Mouse (Mus musculus) embryonic fibroblast, embryonic 13.5 days (primary cell): ENCODE results near the gene Wfdc18. TPM values are rescaled to one million over a fixed set of nuclear protein-coding genes. Genes with fewer than 3 reads are reported as not detected.

Experiments
- H3K27ac ChIP-seq: 2 replicates; pipeline ENCODE4 v1.5.1; 2012; ENCODE audit warnings: low read length, control low read depth, inconsistent platforms; ENCODE audit not compliant: insufficient read depth
- H3K4me1 ChIP-seq: 2 replicates; pipeline ENCODE4 v1.6.1; 2011; ENCODE audit warnings: low read length; ENCODE audit not compliant: control insufficient read depth, insufficient read depth
- H3K4me3 ChIP-seq: 2 replicates; pipeline ENCODE4 v1.5.1; 2011; ENCODE audit warnings: mild to moderate bottlenecking, control low read depth, low read length; ENCODE audit not compliant: insufficient read depth
- CTCF ChIP-seq: IDR thresholded peaks from 2 replicates; pipeline ENCODE4 v1.5.1; 2011; ENCODE audit warnings: mild to moderate bottlenecking, control low read depth, low read length, moderate library complexity, borderline replicate concordance; ENCODE audit not compliant: insufficient read depth
- POLR2A ChIP-seq: IDR thresholded peaks from 2 replicates; pipeline ENCODE4 v1.6.1; 2011; ENCODE audit warnings: low read depth, mild to moderate bottlenecking, control low read depth, low read length, moderate library complexity
- polyA plus RNA-seq: library from polyadenylated mRNA; stranded (reverse); fragments of >200 nt; gene quantifications from 2 replicates; pipeline ENCODE4 v1.2.4, GENCODE M21; 2011; ENCODE audit warnings: low read depth; ENCODE audit not compliant: missing spikeins, insufficient read length

Wfdc18 gene
- polyA plus RNA-seq, 1 experiment = not detected

DNA sequence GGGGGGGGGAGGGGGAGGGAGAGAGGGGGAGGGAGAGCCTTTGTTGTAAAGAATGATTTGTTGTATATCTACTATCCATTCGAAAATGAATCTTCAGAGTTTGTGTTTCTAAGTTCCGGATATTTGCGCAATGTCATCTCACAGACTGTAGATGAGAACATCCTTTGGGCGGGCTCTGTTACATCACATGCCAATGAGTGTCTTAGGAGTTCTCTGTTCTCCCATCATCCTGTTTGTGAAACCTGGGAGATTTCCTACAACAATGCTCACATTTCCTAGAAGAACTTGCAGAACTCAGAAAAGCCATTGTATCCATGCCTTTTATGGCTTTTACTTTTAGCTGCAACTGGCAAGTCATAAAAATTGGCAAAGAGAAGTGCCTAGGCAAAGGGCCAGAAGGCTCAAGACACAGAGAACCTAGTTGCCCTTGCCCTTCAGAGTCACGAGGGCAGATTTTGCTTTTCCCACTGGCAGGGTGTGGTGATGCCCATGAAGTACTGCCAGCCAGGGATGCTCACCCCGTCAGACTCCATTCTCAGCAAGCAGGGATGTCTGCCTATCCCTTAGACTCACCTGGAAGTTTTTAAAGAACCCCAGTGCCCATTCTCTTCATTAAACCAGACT lies 8.3 kb downstream of the Wfdc18 start:
- Histone ChIP-seq H3K4me3 (no peak overlapping the region), H3K27ac (no peak overlapping the region), H3K4me1 (no peaks in the 10 kb centered on the region)
- TF ChIP-seq CTCF (no peak), POLR2A (no peak)

DNA sequence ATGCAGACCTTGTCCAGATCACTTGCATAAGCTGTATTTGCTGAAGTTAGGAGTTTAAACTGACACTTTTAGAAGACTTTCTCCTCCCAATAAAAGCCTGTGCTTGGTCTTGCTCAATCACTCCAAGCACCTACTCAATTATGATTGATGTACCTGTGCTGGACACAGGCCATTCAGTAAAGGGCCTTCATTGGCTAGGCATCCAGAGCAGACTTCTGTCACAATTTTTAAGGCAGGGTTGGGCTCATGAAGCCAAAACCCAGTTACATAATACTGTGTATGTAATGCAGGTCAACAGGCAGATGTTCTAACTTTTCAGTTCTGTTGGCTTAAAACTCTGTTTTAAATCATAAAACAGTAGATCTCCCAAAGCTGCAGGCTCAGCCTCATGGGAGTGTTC lies 12.0 kb downstream of the Wfdc18 start:
- TF ChIP-seq POLR2A = no peak
- no peak for TF ChIP-seq CTCF
- no peak overlapping the region for H3K4me3 ChIP-seq
- no peak overlapping the region for H3K27ac ChIP-seq
- H3K4me1 ChIP-seq = no peaks in the 10 kb centered on the region

DNA sequence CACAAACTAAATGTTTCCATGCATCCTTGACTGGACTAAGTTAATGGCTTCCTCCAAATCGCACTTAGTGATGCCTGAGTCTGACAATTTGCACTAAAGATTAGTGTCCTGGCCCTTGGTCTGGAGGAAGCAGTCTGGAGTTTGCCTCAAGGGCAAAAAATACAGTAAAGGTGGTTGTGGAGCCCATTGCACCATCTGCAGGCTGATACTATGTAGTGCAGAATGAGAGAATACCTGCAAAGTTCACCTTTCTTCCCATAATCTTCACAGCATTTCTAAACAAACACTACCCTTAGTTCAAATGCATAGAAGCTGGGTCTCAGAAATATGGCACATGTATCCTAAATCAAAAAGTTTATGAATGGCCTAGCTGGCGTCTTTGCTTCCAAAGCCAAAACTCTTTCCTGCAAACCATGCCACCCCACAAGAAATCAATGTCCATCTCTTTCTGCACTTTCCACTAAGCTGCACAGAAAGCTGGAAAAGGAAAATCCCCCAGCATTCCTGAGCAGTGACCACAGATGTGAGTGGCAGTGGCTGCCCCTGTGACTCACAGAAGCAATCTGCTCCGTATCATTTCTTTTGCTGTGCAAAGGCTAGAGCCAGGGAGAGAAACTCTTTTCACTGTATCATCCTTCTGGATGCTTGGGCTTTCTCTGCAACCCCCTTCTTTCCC lies 20.1 kb downstream of the Wfdc18 start:
- Histone ChIP-seq H3K4me3 (no peak overlapping the region), H3K27ac (no peak overlapping the region), H3K4me1 (peaks cover 11% of the 10 kb centered on the region; the same call in 1 of the 2 replicates)
- TF ChIP-seq POLR2A (no peak), CTCF (no peak)

GRCm38 (mm10) chr11:83731116-83731515 lies 22.3 kb downstream of the Wfdc18 start:
- TF ChIP-seq CTCF (no peak), POLR2A (no peak)
- H3K4me3 ChIP-seq = no peak overlapping the region
- H3K27ac ChIP-seq = no peak overlapping the region
- H3K4me1 ChIP-seq = peaks cover 11% of the 10 kb centered on the region; the same call in 1 of the 2 replicates

- no peak for TF ChIP-seq POLR2A
- no peak for TF ChIP-seq CTCF
- H3K27ac ChIP-seq = no peak overlapping the region
These were observed 24.3 kb downstream of the Wfdc18 start for GRCm38 (mm10) chr11:83733071-83733640.

GRCm38 (mm10) chr11:83734215-83734614 lies 25.4 kb downstream of the Wfdc18 start:
- H3K27ac ChIP-seq = no peak overlapping the region
- TF ChIP-seq POLR2A (no peak), CTCF (no peak)
- H3K4me1 ChIP-seq = 0 out of 2 replicates have a peak, but pooled peaks cover 4% of the 10 kb centered on the region
- H3K4me3 ChIP-seq = no peak overlapping the region

More at GRCm38 (mm10) chr11:83733071-83733640, 24.3 kb downstream of the Wfdc18 start:
- no peak overlapping the region for H3K4me3 ChIP-seq
- H3K4me1 ChIP-seq = peaks cover 11% of the 10 kb centered on the region; the same call in 1 of the 2 replicates

DNA sequence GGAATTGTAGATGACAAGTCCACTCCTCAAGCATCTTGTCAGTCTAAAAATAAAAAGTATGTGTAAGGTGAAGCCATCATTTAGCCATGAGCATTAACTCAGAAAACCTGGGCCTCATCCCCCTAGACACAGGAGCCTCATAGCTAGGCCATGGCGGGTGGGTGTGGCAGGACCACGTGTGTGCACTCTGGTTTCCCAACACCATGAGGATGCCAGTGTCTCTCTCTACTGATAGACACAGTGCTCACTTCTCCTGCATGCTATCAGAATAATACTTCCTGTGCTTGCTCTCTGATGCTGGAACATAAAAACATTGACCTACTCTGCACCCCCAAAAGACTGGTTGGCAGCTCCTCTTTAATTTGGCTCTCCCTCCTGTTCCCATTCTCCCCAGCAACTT lies 27.1 kb downstream of the Wfdc18 start:
- TF ChIP-seq POLR2A = no peak
- no peak for TF ChIP-seq CTCF
- Histone ChIP-seq H3K27ac (no peak overlapping the region), H3K4me1 (no peaks in the 10 kb centered on the region), H3K4me3 (no peak overlapping the region)

DNA sequence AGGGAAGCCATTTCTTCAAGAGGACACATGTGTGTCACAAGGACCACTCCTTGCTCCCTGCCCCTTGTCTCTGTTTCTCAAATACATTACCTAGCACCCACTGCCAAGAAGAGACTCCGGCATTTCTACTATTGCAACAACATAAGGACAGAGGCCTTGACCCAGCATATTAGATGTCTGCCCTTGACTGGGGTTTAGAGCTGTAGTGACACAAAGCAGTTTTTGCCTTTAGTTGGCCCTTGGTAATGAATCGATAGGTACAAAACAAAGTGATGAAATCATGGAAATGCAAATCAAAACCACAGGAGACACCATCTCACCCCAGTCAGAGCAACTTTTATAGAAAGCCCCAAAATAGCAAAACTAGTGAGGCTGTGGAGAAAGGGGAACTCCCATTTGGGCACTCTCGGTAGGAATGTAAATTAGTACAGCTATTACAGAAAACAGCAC lies 28.3 kb downstream of the Wfdc18 start:
- Histone ChIP-seq H3K4me1 (no peaks in the 10 kb centered on the region), H3K4me3 (no peak overlapping the region), H3K27ac (no peak overlapping the region)
- no peak for TF ChIP-seq POLR2A
- TF ChIP-seq CTCF = no peak

GRCm38 (mm10) chr11:83739241-83739640 lies 30.4 kb downstream of the Wfdc18 start:
- Histone ChIP-seq H3K4me1 (no peaks in the 10 kb centered on the region), H3K4me3 (no peak overlapping the region), H3K27ac (no peak overlapping the region)
- TF ChIP-seq POLR2A = no peak
- TF ChIP-seq CTCF = peak; percentile 91; the same call in 1 of the 2 replicates

- H3K4me3 ChIP-seq = no peak overlapping the region
- no peak overlapping the region for H3K27ac ChIP-seq
- H3K4me1 ChIP-seq = no peaks in the 10 kb centered on the region
- TF ChIP-seq CTCF (no peak), POLR2A (no peak)
These were observed 31.7 kb downstream of the Wfdc18 start for GRCm38 (mm10) chr11:83740443-83740991.
